Mouse (Mus musculus) right cerebral cortex, adult 2 months (tissue): ENCODE measurements at regions not wholly inside any gene's neighbourhood (a gene's known extent, or its start where the extent isn't known, plus 50 kb on each side); places are given as distances from the start of the nearest gene placed in this dataset.
"Not testable (repeated sequence)": the region's sequence is repeated elsewhere in the genome, so short reads cannot be mapped to it uniquely, and the experiment has no call there.

Experiments used
- DNase-seq, 2 experiments: peaks; one replicate each; pipeline ENCODE4 v3.0.0; 2021 to 2022; ENCODE audit warnings: low spot score in 2 of 2

- not testable (repeated sequence) for DNase-seq
Observed at GRCm38 (mm10) chr10:85731163-85731562, 98.1 kb upstream of the Pwp1 start.

GRCm38 (mm10) chr10:85731796-85732388, 97.4 kb upstream of the Pwp1 start:
- DNase-seq, result not testable (repeated sequence)

GRCm38 (mm10) chr10:85737796-85738195, 91.5 kb upstream of the Pwp1 start:
- DNase-seq, result no peak

- DNase-seq, result no peak
Observed at GRCm38 (mm10) chr10:85739008-85739407, 90.3 kb upstream of the Pwp1 start.

GRCm38 (mm10) chr10:85739565-85739964, 89.7 kb upstream of the Pwp1 start:
- peak; percentile 24 to 43 for DNase-seq

GRCm38 (mm10) chr10:85741972-85742371, 87.3 kb upstream of the Pwp1 start:
- no peak for DNase-seq

- not testable (repeated sequence) for DNase-seq
Observed at GRCm38 (mm10) chr10:85745390-85745789, 83.9 kb upstream of the Pwp1 start.

- not testable (repeated sequence) for DNase-seq
Observed at GRCm38 (mm10) chr10:85745818-85746217, 83.5 kb upstream of the Pwp1 start.

GRCm38 (mm10) chr10:85749549-85749948, 79.7 kb upstream of the Pwp1 start:
- DNase-seq, result not testable (repeated sequence)

GRCm38 (mm10) chr10:85775035-85775434, 54.3 kb upstream of the Pwp1 start:
- DNase-seq, result no peak
